Mouse (Mus musculus) embryonic fibroblast, embryonic 13.5 days (primary cell): ENCODE results near the gene Zfp54.

Experiments
- CTCF ChIP-seq: IDR thresholded peaks from 2 replicates; pipeline ENCODE4 v1.5.1; 2011; ENCODE audit warnings: mild to moderate bottlenecking, control low read depth, low read length, moderate library complexity, borderline replicate concordance; ENCODE audit not compliant: insufficient read depth
- POLR2A ChIP-seq: IDR thresholded peaks from 2 replicates; pipeline ENCODE4 v1.6.1; 2011; ENCODE audit warnings: low read depth, mild to moderate bottlenecking, control low read depth, low read length, moderate library complexity

- TF ChIP-seq POLR2A: no peak
- TF ChIP-seq CTCF: no peak
Observed at GRCm38 (mm10) chr17:21375311-21375710, 47.7 kb upstream of the Zfp54 start.
